Mouse (Mus musculus): ENCODE data around the gene Sgsm2.

Gene Sgsm2

GRCm38 (mm10) chr11:74837694-74838431 lies 59.0 kb downstream of the Sgsm2 start:
- Histone ChIP-seq H3K36me3 (ENCODE audit: insufficient read depth, low read length) (peaks cover 74% of the 10 kb centered on the region), H3K4me3 (replicated peaks; ENCODE audit: low read length) (peak overlapping the region; percentile 80), H3K4me1 (replicated peaks; ENCODE audit: low read depth, low read length) (peaks cover 90% of the 10 kb centered on the region), H3K9me3 (ENCODE audit: low read length) (no peaks in the 10 kb centered on the region), H3K27me3 (ENCODE audit: insufficient read depth, low read length) (no peaks in the 10 kb centered on the region)
- TF ChIP-seq POU5F1 (IDR thresholded peaks at IDR 0.05; ENCODE audit: borderline replicate concordance, low read length) (no peak), CTCF (conservative IDR thresholded peaks at IDR 0.05; ENCODE audit: low read length) (no peak), NANOG (IDR thresholded peaks at IDR 0.05; ENCODE audit: borderline replicate concordance, low read length) (no peak)

- TF ChIP-seq NANOG (IDR thresholded peaks at IDR 0.05; ENCODE audit: borderline replicate concordance, low read length) (no peak), CTCF (conservative IDR thresholded peaks at IDR 0.05; ENCODE audit: low read length) (no peak), POU5F1 (IDR thresholded peaks at IDR 0.05; ENCODE audit: borderline replicate concordance, low read length) (no peak)
- Histone ChIP-seq H3K9me3 (ENCODE audit: low read length) (no peaks in the 10 kb centered on the region), H3K4me3 (replicated peaks; ENCODE audit: low read length) (peak overlapping the region; percentile 80), H3K36me3 (ENCODE audit: insufficient read depth, low read length) (peaks cover 67% of the 10 kb centered on the region), H3K4me1 (replicated peaks; ENCODE audit: low read depth, low read length) (peaks cover 89% of the 10 kb centered on the region), H3K27me3 (ENCODE audit: insufficient read depth, low read length) (no peaks in the 10 kb centered on the region)
Observed at GRCm38 (mm10) chr11:74837056-74837693, 59.7 kb downstream of the Sgsm2 start.

DNA sequence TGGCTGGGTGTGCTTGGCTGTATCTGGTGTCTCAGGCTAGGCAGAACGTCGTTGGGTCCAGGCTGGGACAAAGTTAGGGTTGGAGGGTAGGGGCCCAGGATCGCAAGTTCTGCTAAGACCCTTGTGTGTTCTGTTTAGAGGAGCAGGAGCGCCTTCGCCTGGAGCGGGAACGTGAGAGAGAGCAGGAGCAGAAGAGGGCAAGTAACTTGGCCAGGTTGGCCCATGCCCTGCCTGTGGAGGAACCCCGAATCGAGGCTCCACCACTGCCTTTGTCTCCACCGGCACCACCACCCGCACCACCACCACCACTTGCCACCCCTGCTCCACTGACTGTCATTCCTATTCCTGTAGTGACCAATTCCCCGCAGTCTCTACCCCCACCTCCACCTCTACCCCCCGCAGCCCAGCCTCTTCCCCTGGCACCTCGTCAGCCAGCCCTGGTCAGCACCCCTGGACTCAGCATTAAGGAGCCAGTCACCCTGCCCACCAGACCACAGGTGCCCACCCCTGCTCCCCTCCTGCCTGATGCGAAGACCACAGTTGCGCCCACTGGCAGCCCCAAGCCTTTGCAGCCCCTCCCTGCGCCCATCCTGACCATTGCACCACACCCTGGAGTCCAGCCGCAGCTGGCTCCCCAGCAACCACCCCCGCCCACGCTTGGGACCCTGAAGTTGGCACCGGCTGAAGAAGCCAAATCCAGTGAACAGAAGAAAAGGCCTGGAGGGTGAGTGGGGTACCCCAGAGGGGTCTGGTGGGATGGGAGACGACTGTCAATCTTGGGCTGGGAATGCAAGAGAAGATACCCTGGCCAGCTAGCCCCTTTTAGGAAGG lies 60.4 kb downstream of the Sgsm2 start:
- Histone ChIP-seq H3K36me3 (ENCODE audit: insufficient read depth, low read length) (peaks cover 59% of the 10 kb centered on the region), H3K4me1 (replicated peaks; ENCODE audit: low read depth, low read length) (peaks cover 81% of the 10 kb centered on the region), H3K4me3 (replicated peaks; ENCODE audit: low read length) (peak overlapping the region; percentile 80), H3K27me3 (ENCODE audit: insufficient read depth, low read length) (no peaks in the 10 kb centered on the region), H3K9me3 (ENCODE audit: low read length) (no peaks in the 10 kb centered on the region)
- no peak for TF ChIP-seq CTCF (conservative IDR thresholded peaks at IDR 0.05; ENCODE audit: low read length)
- TF ChIP-seq NANOG (IDR thresholded peaks at IDR 0.05; ENCODE audit: borderline replicate concordance, low read length): no peak
- TF ChIP-seq POU5F1 (IDR thresholded peaks at IDR 0.05; ENCODE audit: borderline replicate concordance, low read length): no peak

- H3K36me3 ChIP-seq (ENCODE audit: insufficient read depth, low read length): peaks cover 53% of the 10 kb centered on the region
- H3K9me3 ChIP-seq (ENCODE audit: low read length): no peaks in the 10 kb centered on the region
- TF ChIP-seq POU5F1 (IDR thresholded peaks at IDR 0.05; ENCODE audit: borderline replicate concordance, low read length) (no peak), NANOG (IDR thresholded peaks at IDR 0.05; ENCODE audit: borderline replicate concordance, low read length) (no peak), CTCF (conservative IDR thresholded peaks at IDR 0.05; ENCODE audit: low read length) (no peak)
- peak overlapping the region; percentile 80 for H3K4me3 ChIP-seq (replicated peaks; ENCODE audit: low read length)
- no peaks in the 10 kb centered on the region for H3K27me3 ChIP-seq (ENCODE audit: insufficient read depth, low read length)
- H3K4me1 ChIP-seq (replicated peaks; ENCODE audit: low read depth, low read length): peaks cover 74% of the 10 kb centered on the region
Observed at GRCm38 (mm10) chr11:74835593-74836224, 61.2 kb downstream of the Sgsm2 start.

DNA sequence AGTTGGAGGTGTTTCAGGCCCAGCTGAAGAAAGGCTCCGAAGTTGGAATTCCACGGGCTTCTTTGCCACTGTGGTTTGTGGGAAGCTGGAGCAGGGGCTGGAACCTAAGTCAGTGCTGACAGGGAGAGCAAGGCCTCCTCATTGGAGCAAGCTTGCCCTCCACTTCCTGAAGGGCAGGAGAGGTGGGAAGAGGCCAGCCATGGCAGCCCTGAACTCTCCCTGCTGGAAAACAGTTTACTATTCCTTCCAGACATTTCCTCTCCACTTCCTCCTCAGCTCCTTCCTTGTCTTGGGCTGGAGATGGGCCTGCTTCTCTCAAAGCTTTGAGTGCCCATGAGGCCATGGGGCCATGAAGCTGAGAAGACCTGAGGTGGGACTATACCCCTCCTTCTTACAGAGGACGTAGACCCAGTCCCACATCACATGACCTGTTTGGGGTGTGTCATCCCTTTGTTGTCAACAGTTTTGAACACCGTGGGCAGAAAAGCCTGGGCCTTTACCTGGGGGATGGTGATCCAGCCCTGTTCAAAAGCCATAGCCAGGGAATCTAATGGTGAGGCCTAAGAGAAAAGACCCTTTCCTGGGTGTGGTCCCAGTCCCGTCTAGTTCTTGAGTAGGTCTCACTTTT lies 62.1 kb downstream of the Sgsm2 start:
- no peaks in the 10 kb centered on the region for H3K27me3 ChIP-seq (ENCODE audit: insufficient read depth, low read length)
- H3K36me3 ChIP-seq (ENCODE audit: insufficient read depth, low read length): peaks cover 44% of the 10 kb centered on the region
- no peaks in the 10 kb centered on the region for H3K9me3 ChIP-seq (ENCODE audit: low read length)
- TF ChIP-seq POU5F1 (IDR thresholded peaks at IDR 0.05; ENCODE audit: borderline replicate concordance, low read length): no peak
- no peak for TF ChIP-seq NANOG (IDR thresholded peaks at IDR 0.05; ENCODE audit: borderline replicate concordance, low read length)
- no peak for TF ChIP-seq CTCF (conservative IDR thresholded peaks at IDR 0.05; ENCODE audit: low read length)
- H3K4me1 ChIP-seq (replicated peaks; ENCODE audit: low read depth, low read length): peaks cover 65% of the 10 kb centered on the region
- H3K4me3 ChIP-seq (replicated peaks; ENCODE audit: low read length): peak overlapping the region; percentile 100

- Histone ChIP-seq H3K27me3 (ENCODE audit: insufficient read depth, low read length) (no peaks in the 10 kb centered on the region), H3K4me3 (replicated peaks; ENCODE audit: low read length) (peak overlapping the region; percentile 100), H3K36me3 (ENCODE audit: insufficient read depth, low read length) (peaks cover 39% of the 10 kb centered on the region), H3K4me1 (replicated peaks; ENCODE audit: low read depth, low read length) (peaks cover 64% of the 10 kb centered on the region), H3K9me3 (ENCODE audit: low read length) (no peaks in the 10 kb centered on the region)
- no peak for TF ChIP-seq NANOG (IDR thresholded peaks at IDR 0.05; ENCODE audit: borderline replicate concordance, low read length)
- no peak for TF ChIP-seq CTCF (conservative IDR thresholded peaks at IDR 0.05; ENCODE audit: low read length)
- no peak for TF ChIP-seq POU5F1 (IDR thresholded peaks at IDR 0.05; ENCODE audit: borderline replicate concordance, low read length)
Observed at GRCm38 (mm10) chr11:74834359-74834638, 62.6 kb downstream of the Sgsm2 start.

- H3K9me3 ChIP-seq (ENCODE audit: low read length): no peaks in the 10 kb centered on the region
- peak overlapping the region; percentile 100 for H3K4me3 ChIP-seq (replicated peaks; ENCODE audit: low read length)
- TF ChIP-seq POU5F1 (IDR thresholded peaks at IDR 0.05; ENCODE audit: borderline replicate concordance, low read length) (no peak), CTCF (conservative IDR thresholded peaks at IDR 0.05; ENCODE audit: low read length) (no peak), NANOG (IDR thresholded peaks at IDR 0.05; ENCODE audit: borderline replicate concordance, low read length) (no peak)
- no peaks in the 10 kb centered on the region for H3K27me3 ChIP-seq (ENCODE audit: insufficient read depth, low read length)
- H3K36me3 ChIP-seq (ENCODE audit: insufficient read depth, low read length): peaks cover 36% of the 10 kb centered on the region
- peaks cover 64% of the 10 kb centered on the region for H3K4me1 ChIP-seq (replicated peaks; ENCODE audit: low read depth, low read length)
Observed at GRCm38 (mm10) chr11:74833536-74834358, 63.1 kb downstream of the Sgsm2 start.
